Mouse (Mus musculus) gastrocnemius, postnatal 36 days (tissue): ENCODE results near the gene Riox2. TPM values are rescaled to one million over a fixed set of nuclear protein-coding genes. Genes with fewer than 3 reads are reported as not detected.
A peak's percentile ranks its signal among the peaks of the same experiment; 100 is the strongest.

Experiments
- DNase-seq, 2 experiments: peaks; one replicate each; pipeline ENCODE4 v3.0.0; 2022
- intact Hi-C: fragments of 180-260 bp; cut with DNase I; formaldehyde crosslinking; loops from one replicate; pipeline ENCODE4 v1.15.1; 2025
- total RNA-seq, 2 experiments: library from RNA; stranded (reverse); gene quantifications; 2 replicates each; pipeline ENCODE4 v1.2.3; 2021

Gene Riox2
- total RNA-seq, 2 experiments from 2014 or later, result 11.7 to 13.4 TPM

DNA sequence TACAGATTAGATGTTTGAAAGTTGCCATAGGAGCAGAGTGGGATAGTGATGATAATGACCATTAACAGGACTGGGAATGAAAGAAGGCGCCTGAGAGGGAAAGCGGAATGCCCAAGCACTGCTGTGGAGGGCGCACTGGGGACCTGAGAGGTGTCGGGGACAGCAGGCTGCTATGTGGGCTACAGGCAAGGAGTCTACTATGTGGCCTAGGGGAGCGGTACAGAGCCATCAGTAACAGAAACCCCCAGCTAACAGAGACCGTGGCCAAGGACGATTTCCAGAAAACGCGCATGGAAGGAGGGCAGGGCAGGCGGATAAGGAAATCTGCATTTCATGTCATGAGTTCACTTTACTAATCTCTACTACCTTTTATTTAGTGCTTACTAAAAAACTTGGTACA, 45.4 kb downstream of the Riox2 start:
- intact Hi-C loops, result no loop called here
- DNase-seq, result no peak

DNA sequence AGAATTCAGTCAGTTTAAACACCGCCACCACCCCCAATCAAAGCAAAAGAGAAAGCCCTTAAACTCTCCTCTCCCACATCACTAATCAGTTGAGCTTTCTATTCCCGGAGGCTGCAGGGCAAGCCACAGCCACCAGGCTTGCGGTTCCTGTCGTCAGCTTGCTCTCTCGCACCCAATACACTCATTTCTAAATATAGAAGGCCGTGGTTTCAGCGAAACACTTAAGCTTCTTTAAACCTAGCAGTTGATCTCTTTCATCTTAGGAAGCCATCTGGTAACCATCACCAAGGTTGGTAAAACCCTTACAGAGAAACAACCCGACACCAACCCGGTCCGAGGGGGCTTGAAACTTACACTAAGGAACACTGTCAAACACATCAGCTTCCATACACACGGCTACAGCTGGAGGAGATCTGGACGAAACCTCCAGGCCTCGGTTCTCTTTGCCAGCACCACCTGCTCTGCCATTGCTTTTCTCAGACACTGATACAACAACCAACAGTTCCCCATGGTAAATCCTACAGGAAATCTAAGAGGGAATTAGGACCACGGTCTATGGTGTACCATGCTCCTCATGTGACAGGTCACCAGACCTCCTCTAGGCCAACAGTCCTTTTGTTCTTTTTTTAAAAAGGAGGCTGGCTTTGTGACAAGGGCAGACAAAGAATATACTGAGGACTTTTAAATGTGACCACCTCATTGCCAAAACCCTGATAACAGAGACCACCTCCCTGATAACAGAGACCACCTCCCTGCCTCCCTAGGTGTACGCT, 46.1 kb downstream of the Riox2 start:
- no peak for DNase-seq
- intact Hi-C loops, result no loop called here

DNA sequence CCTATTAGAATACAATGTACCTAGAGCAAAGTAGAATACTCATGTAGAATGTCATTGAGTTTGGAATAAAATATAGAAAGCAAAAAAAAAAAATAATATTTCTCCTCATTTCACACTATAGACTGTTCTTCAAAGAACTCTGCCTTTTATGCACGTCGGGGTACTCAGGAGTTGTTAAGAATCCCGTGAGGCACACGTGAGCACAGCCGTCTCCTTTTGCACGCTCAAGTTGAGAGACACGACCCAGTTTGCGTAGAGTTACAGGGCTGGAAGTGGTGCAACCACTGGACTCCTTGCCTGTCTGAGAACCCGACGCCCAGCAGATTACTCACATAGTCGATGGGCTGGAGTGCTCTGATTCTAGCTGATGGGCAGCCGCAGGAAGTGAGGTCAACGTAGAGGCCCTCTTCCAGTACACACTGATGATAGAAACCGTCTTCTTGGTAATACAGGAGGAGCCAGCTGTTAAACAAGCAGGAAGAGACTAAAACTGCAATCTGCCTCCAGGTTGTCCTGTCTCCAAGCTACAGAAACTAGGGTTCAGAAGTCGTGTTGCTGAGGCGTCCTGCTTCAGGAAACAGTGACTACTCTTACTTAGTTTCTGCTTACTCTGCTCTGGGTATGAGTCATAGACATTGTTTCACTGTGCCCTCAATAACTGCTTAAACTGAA, 50.3 kb downstream of the Riox2 start:
- intact Hi-C loops, result no loop called here
- DNase-seq, result no peak

DNA sequence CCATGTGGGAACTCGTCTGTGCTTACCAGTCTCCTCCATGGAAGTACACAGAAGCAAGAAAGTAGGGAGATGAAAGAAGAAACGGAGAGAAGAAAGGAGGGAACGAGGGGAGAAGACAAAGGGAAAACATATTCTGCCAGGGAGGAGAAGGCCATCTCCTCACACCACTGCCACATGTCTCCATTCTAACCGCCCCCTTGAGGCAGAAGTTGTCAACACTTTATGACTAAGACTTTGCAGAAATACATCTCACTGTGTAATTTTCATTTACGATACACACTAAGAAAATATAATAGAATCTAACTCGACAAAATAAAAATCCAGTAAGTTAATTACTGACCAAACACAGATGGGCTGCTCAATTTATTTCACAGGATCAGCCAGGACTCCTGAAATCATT, 55.4 kb downstream of the Riox2 start:
- intact Hi-C loops, result no loop called here
- DNase-seq, result no peak

DNA sequence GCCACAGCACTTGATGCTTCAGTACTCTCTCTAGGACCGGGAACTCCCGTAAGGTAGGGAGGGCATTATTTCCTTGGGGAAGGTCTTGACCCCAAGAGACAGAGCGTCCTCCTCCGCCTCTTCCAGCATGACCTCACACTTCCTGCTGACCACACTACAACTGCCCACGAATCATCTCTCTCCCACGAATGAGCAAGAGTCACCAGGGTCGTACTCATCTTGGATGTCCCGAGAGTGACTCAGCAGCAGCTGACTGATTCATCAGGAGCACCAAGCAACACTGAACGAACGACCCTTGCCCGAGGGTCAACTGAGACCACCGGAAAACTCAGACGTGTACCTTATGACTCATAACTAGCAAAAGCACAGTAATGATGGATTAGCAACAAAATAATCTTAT, 58.0 kb downstream of the Riox2 start:
- DNase-seq, result no peak
- intact Hi-C loops, result no loop called here

DNA sequence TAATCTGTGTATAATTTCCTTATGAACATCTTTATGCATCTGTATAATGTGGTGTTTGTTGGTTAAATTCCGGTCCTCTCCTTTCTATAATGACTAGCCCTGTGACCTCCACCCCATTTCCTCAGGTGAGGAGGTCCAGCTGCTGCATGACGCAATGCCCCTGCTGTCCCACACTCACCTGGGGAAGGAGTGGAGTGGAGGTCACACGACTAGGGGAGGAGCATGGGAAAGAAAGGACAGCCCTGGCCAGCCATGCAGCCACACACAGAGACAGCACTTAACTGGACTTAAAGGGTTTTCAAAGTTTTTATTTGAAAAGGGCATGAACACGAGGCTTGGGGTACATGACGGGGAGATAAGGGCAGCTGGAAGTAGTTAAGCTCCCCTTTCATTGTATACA, 59.7 kb downstream of the Riox2 start:
- DNase-seq, result no peak
- intact Hi-C loops, result no loop called here

DNA sequence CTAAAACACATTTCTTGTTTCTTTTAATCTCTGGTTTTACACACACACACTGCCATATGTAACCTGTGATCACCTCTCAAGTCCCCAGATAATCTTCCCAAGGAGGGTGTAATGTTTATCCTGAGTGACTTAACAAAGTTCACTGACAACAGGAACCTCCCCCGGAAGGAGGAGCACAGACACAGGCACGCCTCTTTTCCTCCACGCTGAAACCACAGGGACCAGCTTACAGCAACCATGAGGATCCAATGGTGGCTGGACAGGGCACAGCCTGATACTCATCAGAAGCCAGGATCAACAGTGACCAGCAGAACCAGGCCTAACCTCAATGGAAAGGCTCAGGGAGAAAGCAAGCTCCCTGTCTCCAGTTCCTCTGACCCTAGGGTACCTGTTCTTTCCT, 61.0 kb downstream of the Riox2 start:
- DNase-seq, result no peak
- intact Hi-C loops, result no loop called here

DNA sequence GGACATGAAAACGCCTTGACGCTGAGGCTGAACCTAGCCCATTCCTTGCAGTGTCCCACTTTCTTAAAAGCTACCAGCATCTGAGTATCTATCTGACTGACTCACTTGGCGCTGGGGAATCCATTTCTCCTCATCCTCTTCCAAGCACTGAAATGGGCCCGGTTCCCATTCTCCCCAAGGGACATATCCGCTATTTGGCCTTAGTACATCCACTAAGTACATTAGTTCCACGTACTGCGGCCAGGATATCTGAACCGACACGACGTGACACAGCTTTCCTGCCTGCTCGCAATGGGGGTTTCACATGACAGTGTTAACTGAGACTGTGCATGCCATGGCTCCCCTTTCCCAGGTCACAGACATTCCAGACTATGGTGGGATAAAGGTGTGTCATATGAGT, 62.8 kb downstream of the Riox2 start:
- intact Hi-C loops, result no loop called here
- DNase-seq, result peak; percentile 61 to 72

DNA sequence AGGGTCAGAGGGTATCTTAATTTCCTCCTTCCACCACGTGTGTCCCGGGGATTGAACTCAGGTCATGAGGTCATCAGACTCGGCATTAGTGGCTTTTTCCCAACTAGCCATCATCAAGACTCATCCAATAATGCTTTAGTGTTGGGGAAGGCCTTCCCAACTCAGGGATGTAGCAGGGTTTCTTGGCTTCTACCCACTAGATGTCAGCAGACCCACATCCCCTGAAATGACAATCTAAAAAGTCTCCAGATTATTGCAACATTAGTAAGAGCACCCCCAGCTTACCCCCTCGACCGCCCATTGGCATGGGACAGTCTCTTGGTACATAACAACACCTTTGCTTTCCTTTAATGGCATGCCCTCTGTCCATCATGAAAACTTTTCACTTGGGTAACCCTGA, 64.1 kb downstream of the Riox2 start:
- DNase-seq, result no peak
- intact Hi-C loops, result no loop called here

DNA sequence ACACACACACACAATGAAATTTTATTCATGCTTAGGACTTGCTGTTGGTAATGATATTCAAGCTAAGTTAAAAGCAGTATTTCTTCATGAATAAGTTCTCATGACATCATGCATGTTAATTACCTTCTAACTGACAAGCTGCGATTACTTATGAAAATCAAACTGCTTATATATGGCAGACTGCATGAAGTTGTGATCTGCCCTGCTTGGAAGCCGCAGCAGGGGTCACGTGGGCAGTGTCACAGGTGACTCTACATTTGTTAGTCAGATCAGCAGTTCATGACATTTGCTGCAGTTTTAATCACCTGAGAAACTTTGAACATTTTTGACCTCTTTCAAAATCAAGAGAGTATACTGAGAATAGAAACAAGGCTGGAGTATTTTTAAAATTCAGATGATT, 69.4 kb downstream of the Riox2 start:
- no peak for DNase-seq
- intact Hi-C loops, result no loop called here

DNA sequence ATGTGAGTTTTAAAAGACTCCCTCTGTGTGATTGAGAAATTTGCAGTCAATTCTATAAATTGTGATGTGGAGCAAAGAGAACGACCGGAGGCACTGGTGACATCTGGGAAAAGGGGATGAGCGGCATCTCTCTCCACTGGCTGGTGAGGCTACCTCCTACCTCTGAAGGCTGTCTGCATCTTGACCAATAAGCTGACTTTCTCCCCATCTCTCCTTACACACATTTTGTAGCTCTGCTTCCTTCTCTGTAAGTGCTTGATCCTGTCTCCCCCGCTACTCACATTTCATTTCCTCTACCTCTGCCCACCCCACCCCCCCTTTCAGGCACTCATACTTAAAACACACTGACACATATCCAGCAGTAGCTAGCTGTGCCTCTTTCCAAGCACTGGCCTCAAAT, 69.8 kb downstream of the Riox2 start:
- no peak for DNase-seq
- intact Hi-C loops, result no loop called here

Other genes with a start within 250 kb of the Riox2 start
- not detected for gene Olfr201, start 199.1 kb upstream of the Riox2 start, total RNA-seq
- gene Olfr202, start 185.0 kb upstream of the Riox2 start, total RNA-seq, result not detected
- gene Olfr203, start 172.9 kb upstream of the Riox2 start, total RNA-seq, result not detected
- not detected for gene Olfr204, start 153.5 kb upstream of the Riox2 start, total RNA-seq
- not detected for gene Olfr205, start 140.6 kb upstream of the Riox2 start, total RNA-seq
- gene Olfr206, start 122.5 kb upstream of the Riox2 start, total RNA-seq, result not detected
- not detected for gene Olfr209, start 107.8 kb upstream of the Riox2 start, total RNA-seq
- not detected for gene Gabrr3, start 64.4 kb upstream of the Riox2 start, total RNA-seq
- gene Crybg3, start 129.2 kb downstream of the Riox2 start, total RNA-seq, result 10 to 100 TPM; 33.7 TPM
- 1 to 10 TPM; 1.9 to 2.0 TPM for gene Arl6, start 167.6 kb downstream of the Riox2 start, total RNA-seq